Comparison of ENCODE assay signal across 13 mouse cellular contexts in the genomic region with DNA sequence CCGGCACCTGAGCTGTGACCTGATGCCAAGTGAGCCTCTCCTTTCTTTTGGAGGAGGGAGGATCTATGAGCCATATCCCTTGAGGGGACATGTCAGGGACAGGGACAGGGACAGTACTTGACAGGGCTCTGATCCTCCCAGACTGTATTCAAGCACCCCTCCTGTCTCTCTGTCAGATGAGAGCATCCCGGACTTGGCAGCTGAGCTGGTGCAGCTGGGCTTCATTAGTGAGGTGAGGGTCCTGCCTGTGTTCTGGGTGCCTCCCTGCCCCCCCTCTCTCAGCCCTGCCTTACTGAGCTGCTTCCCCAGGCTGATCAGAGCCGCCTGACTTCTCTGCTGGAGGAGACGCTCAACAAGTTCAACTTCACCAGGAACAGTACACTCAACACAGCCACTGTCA. TPM values are rescaled to one million over a fixed set of nuclear protein-coding genes. Genes with fewer than 3 reads are reported as not detected.
DNase-seq lines count a peak whose midpoint lies in the region; ATAC-seq lines count a peak whose summit lies in the region.
"Had no signal": no experiment of that assay in that cellular context is flagged by ENCODE, and none has a peak within 500 bp of the region (broad histone marks: within the 10 kb centered on the region; RNA-seq: fewer than 3 reads in every experiment).

No protein-coding gene starts in this region.

- ATAC-seq in kidney, embryonic 16.5 days (ENCODE audit: low FRiP score, low TSS enrichment), result peak; percentile 7
- ATAC-seq in embryonic facial prominence, embryonic 11.5 days (replicated peaks; ENCODE audit: insufficient number of reproducible peaks, low FRiP score, low TSS enrichment, low read depth), result peak; percentile 29
- peak; percentile 27; the same call in 1 of the 2 replicates for ATAC-seq in hindbrain, embryonic 15.5 days (ENCODE audit: low FRiP score, low read depth)
- ATAC-seq in kidney, embryonic 14.5 days (ENCODE audit: low FRiP score, low TSS enrichment), result no peak

- WGBS in kidney, embryonic 16.5 days, result 47% methylated on average over 4 of the region's 4 CpGs
- WGBS in embryonic facial prominence, embryonic 11.5 days, result 45% methylated on average over 4 of the region's 4 CpGs
- 56% methylated on average over 4 of the region's 4 CpGs for WGBS in hindbrain, embryonic 15.5 days
- 57% methylated on average over 4 of the region's 4 CpGs for WGBS in kidney, embryonic 14.5 days

- no peaks in the 10 kb centered on the region for H3K9me3 ChIP-seq in kidney, embryonic 16.5 days (ENCODE audit: low read length)
- H3K9me3 ChIP-seq in embryonic facial prominence, embryonic 11.5 days (replicated peaks; ENCODE audit: control insufficient read depth, low read length), result no peaks in the 10 kb centered on the region
- H3K9me3 ChIP-seq in hindbrain, embryonic 15.5 days, result no peaks in the 10 kb centered on the region
- no peaks in the 10 kb centered on the region for H3K9me3 ChIP-seq in kidney, embryonic 14.5 days (ENCODE audit: control insufficient read depth, low read length)
- H3K9me3 ChIP-seq: midbrain, embryonic 12.5 days had no signal

- H3K4me3 ChIP-seq in kidney, embryonic 16.5 days (ENCODE audit: low read length), result no peak overlapping the region
- H3K4me3 ChIP-seq in embryonic facial prominence, embryonic 11.5 days (ENCODE audit: low read depth, low read length), result no peak overlapping the region
- no peak overlapping the region for H3K4me3 ChIP-seq in hindbrain, embryonic 15.5 days
- no peak overlapping the region; the same call in 1 of the 2 replicates for H3K4me3 ChIP-seq in kidney, embryonic 14.5 days (ENCODE audit: low read length)
- H3K4me3 ChIP-seq: heart, adult 2 months had no signal

- no peaks in the 10 kb centered on the region for H3K27me3 ChIP-seq in kidney, embryonic 16.5 days (ENCODE audit: insufficient read depth, low read length)
- no peaks in the 10 kb centered on the region for H3K27me3 ChIP-seq in embryonic facial prominence, embryonic 11.5 days (ENCODE audit: control insufficient read depth, insufficient read depth, low read length)
- H3K27me3 ChIP-seq in hindbrain, embryonic 15.5 days, result no peaks in the 10 kb centered on the region
- H3K27me3 ChIP-seq in kidney, embryonic 14.5 days (ENCODE audit: control insufficient read depth, insufficient read depth, low read length), result no peaks in the 10 kb centered on the region

- H3K4me1 ChIP-seq in kidney, embryonic 16.5 days (ENCODE audit: insufficient read depth, low read length), result 0 out of 2 replicates have a peak, but pooled peaks cover 4% of the 10 kb centered on the region
- peaks cover 13% of the 10 kb centered on the region for H3K4me1 ChIP-seq in embryonic facial prominence, embryonic 11.5 days (ENCODE audit: control insufficient read depth, insufficient read depth, low read length)
- peaks cover 6% of the 10 kb centered on the region; the same call in 1 of the 2 replicates for H3K4me1 ChIP-seq in hindbrain, embryonic 15.5 days (replicated peaks)
- H3K4me1 ChIP-seq in kidney, embryonic 14.5 days (ENCODE audit: control insufficient read depth, insufficient read depth, low read length), result peaks cover 4% of the 10 kb centered on the region; the same call in 1 of the 2 replicates

- intact Hi-C loops in heart, postnatal 14 days (cut with DNase I), result no loop called here

- H3K9ac ChIP-seq in kidney, embryonic 16.5 days (replicated peaks; ENCODE audit: low read length), result no peak overlapping the region
- H3K9ac ChIP-seq in embryonic facial prominence, embryonic 11.5 days (replicated peaks; ENCODE audit: low read length), result no peak overlapping the region
- no peak overlapping the region for H3K9ac ChIP-seq in hindbrain, embryonic 15.5 days
- no peak overlapping the region for H3K9ac ChIP-seq in kidney, embryonic 14.5 days (ENCODE audit: low read depth, low read length)

- H3K36me3 ChIP-seq in kidney, embryonic 16.5 days (ENCODE audit: insufficient read depth, low read length), result peaks cover 58% of the 10 kb centered on the region
- H3K36me3 ChIP-seq in embryonic facial prominence, embryonic 11.5 days (replicated peaks; ENCODE audit: control insufficient read depth, insufficient read depth, low read depth, low read length), result peaks cover 8% of the 10 kb centered on the region
- peaks cover 85% of the 10 kb centered on the region for H3K36me3 ChIP-seq in hindbrain, embryonic 15.5 days
- H3K36me3 ChIP-seq in kidney, embryonic 14.5 days (ENCODE audit: control insufficient read depth, insufficient read depth, low read length), result peaks cover 78% of the 10 kb centered on the region

- H3K4me2 ChIP-seq in kidney, embryonic 16.5 days (replicated peaks; ENCODE audit: low read depth, low read length), result no peak overlapping the region
- no peak overlapping the region for H3K4me2 ChIP-seq in embryonic facial prominence, embryonic 11.5 days (ENCODE audit: low read depth, low read length)
- H3K4me2 ChIP-seq in hindbrain, embryonic 15.5 days, result no peak overlapping the region
- H3K4me2 ChIP-seq in kidney, embryonic 14.5 days (replicated peaks; ENCODE audit: low read depth, low read length), result no peak overlapping the region

- no peak for DNase-seq in kidney, postnatal 14 days
- DNase-seq in embryonic facial prominence, embryonic 11.5 days (ENCODE audit: low spot score), result peak; percentile 55
- DNase-seq in neural tube, embryonic 10.5 days (ENCODE audit: extremely low spot score, low spot score), result peak; percentile 27
- DNase-seq in adipocyte (ENCODE audit: low spot score), result no peak
- no peak for DNase-seq in heart, postnatal 14 days
- DNase-seq: left cerebral cortex, postnatal 4 days; right cerebral cortex, adult 18-20 months had no signal

- no peak overlapping the region for H3K27ac ChIP-seq in kidney, embryonic 16.5 days (ENCODE audit: low read length)
- H3K27ac ChIP-seq in embryonic facial prominence, embryonic 11.5 days (replicated peaks; ENCODE audit: low read depth, low read length), result no peak overlapping the region
- H3K27ac ChIP-seq in hindbrain, embryonic 15.5 days (replicated peaks), result no peak overlapping the region
- no peak overlapping the region for H3K27ac ChIP-seq in kidney, embryonic 14.5 days (ENCODE audit: low read depth, low read length)
- H3K27ac ChIP-seq: midbrain, embryonic 12.5 days had no signal

RNA-seq across cellular contexts. Expression of gene Krtcap3, which starts 0.8 kb away (rescaled TPM):
- polyA plus RNA-seq in kidney, embryonic 16.5 days (2015; fragmentation: Nextera tagmentation; extraction: Ambion mirVana), result 22.9 and 26.8 TPM in 2 replicates
- polyA plus RNA-seq in embryonic facial prominence, embryonic 11.5 days (2014; fragmentation: Nextera tagmentation; extraction: Ambion mirVana), result 12.4 and 14.6 TPM in 2 replicates
- polyA plus RNA-seq in hindbrain, embryonic 15.5 days (2015; fragmentation: Nextera tagmentation; extraction: Ambion mirVana), result 2.6 and 3.6 TPM in 2 replicates
- 28.0 and 31.8 TPM in 2 replicates for polyA plus RNA-seq in kidney, embryonic 14.5 days (2014; fragmentation: Nextera tagmentation; extraction: Ambion mirVana)
- total RNA-seq in heart, postnatal 14 days (2021), result 1 to 10 TPM; 2.8 to 3.2 TPM

RNA-seq across cellular contexts. Expression of gene Gm9970, which starts 9.7 kb away (rescaled TPM):
- polyA plus RNA-seq in kidney, embryonic 16.5 days (2015; fragmentation: Nextera tagmentation; extraction: Ambion mirVana), result 0.52 TPM in 1 of 2 replicates, not detected in the other
- polyA plus RNA-seq in embryonic facial prominence, embryonic 11.5 days (2014; fragmentation: Nextera tagmentation; extraction: Ambion mirVana), result 0.57 and 0.58 TPM in 2 replicates
- 0.63 and 1.4 TPM in 2 replicates for polyA plus RNA-seq in hindbrain, embryonic 15.5 days (2015; fragmentation: Nextera tagmentation; extraction: Ambion mirVana)
- 0.39 and 0.72 TPM in 2 replicates for polyA plus RNA-seq in kidney, embryonic 14.5 days (2014; fragmentation: Nextera tagmentation; extraction: Ambion mirVana)
- not detected for total RNA-seq in heart, postnatal 14 days (2021)
- total RNA-seq: heart, adult 2 months; left cerebral cortex, postnatal 4 days had no signal
- polyA plus RNA-seq: large intestine, adult 2 months had no signal

RNA-seq across cellular contexts. Expression of gene Nrbp1, which starts 10.1 kb away (rescaled TPM):
- polyA plus RNA-seq in kidney, embryonic 16.5 days (2015; fragmentation: Nextera tagmentation; extraction: Ambion mirVana), result 179 and 182 TPM in 2 replicates
- polyA plus RNA-seq in embryonic facial prominence, embryonic 11.5 days (2014; fragmentation: Nextera tagmentation; extraction: Ambion mirVana), result 138 and 140 TPM in 2 replicates
- 163 and 171 TPM in 2 replicates for polyA plus RNA-seq in hindbrain, embryonic 15.5 days (2015; fragmentation: Nextera tagmentation; extraction: Ambion mirVana)
- 115 and 153 TPM in 2 replicates for polyA plus RNA-seq in kidney, embryonic 14.5 days (2014; fragmentation: Nextera tagmentation; extraction: Ambion mirVana)
- 10 to 100 TPM; 73.1 to 75.0 TPM for total RNA-seq in heart, postnatal 14 days (2021)

RNA-seq across cellular contexts. Expression of gene Ppm1g, which starts 30.2 kb away (rescaled TPM):
- 138 and 139 TPM in 2 replicates for polyA plus RNA-seq in kidney, embryonic 16.5 days (2015; fragmentation: Nextera tagmentation; extraction: Ambion mirVana)
- polyA plus RNA-seq in embryonic facial prominence, embryonic 11.5 days (2014; fragmentation: Nextera tagmentation; extraction: Ambion mirVana), result 142 and 147 TPM in 2 replicates
- polyA plus RNA-seq in hindbrain, embryonic 15.5 days (2015; fragmentation: Nextera tagmentation; extraction: Ambion mirVana), result 171 and 182 TPM in 2 replicates
- polyA plus RNA-seq in kidney, embryonic 14.5 days (2014; fragmentation: Nextera tagmentation; extraction: Ambion mirVana), result 130 and 145 TPM in 2 replicates
- 10 to 100 TPM; 56.5 to 66.1 TPM for total RNA-seq in heart, postnatal 14 days (2021)

RNA-seq across cellular contexts. Expression of gene Ift172, which starts 40.2 kb away (rescaled TPM):
- polyA plus RNA-seq in kidney, embryonic 16.5 days (2015; fragmentation: Nextera tagmentation; extraction: Ambion mirVana), result 39.7 and 40.6 TPM in 2 replicates
- polyA plus RNA-seq in embryonic facial prominence, embryonic 11.5 days (2014; fragmentation: Nextera tagmentation; extraction: Ambion mirVana), result 31.2 and 38.6 TPM in 2 replicates
- polyA plus RNA-seq in hindbrain, embryonic 15.5 days (2015; fragmentation: Nextera tagmentation; extraction: Ambion mirVana), result 31.5 and 40.0 TPM in 2 replicates
- 26.3 and 31.9 TPM in 2 replicates for polyA plus RNA-seq in kidney, embryonic 14.5 days (2014; fragmentation: Nextera tagmentation; extraction: Ambion mirVana)
- total RNA-seq in heart, postnatal 14 days (2021), result 10 to 100 TPM; 37.2 to 42.3 TPM

Comparison
In these comparisons a context has a peak if more than half of its experiments do, and no peak if none do; other contexts are left out.
1. DNase-seq: peak in embryonic facial prominence, embryonic 11.5 days (single experiment) and neural tube, embryonic 10.5 days (single experiment); none in kidney, postnatal 14 days (single experiment), adipocyte (single experiment) and heart, postnatal 14 days (0 of 2).